Mouse (Mus musculus) limb, embryonic 11.5 days (tissue): ENCODE results near the gene Catsper4. TPM values are rescaled to one million over a fixed set of nuclear protein-coding genes. Genes with fewer than 3 reads are reported as not detected.
A peak's percentile ranks its signal among the peaks of the same experiment; 100 is the strongest.

Experiments used
- ATAC-seq: fragments of 200-750 bp; cut with Nextera tagmentation; 2 replicates; pipeline ENCODE4 v1.8.0; 2017; ENCODE audit warnings: low read depth; ENCODE audit not compliant: insufficient number of reproducible peaks, low FRiP score, low TSS enrichment
- DNase-seq: peaks from one replicate; pipeline ENCODE4 v3.0.0-alpha.2; 2015; ENCODE audit warnings: low spot score
- H3K27ac ChIP-seq: fragments of 300-500 bp; sonication (generic); replicated peaks from 2 replicates; pipeline ENCODE4 v1.5.1; 2014; ENCODE audit warnings: low read depth, mild to moderate bottlenecking, low read length
- H3K27me3 ChIP-seq: fragments of 300-500 bp; sonication (generic); 2 replicates; pipeline ENCODE4 v1.6.1; 2014; ENCODE audit warnings: mild to moderate bottlenecking, low read length, mixed read lengths; ENCODE audit not compliant: control insufficient read depth, insufficient read depth
- H3K36me3 ChIP-seq: fragments of 300-500 bp; sonication (generic); 2 replicates; pipeline ENCODE4 v1.6.1; 2014; ENCODE audit warnings: mild to moderate bottlenecking, low read length, moderate library complexity, mixed read lengths; ENCODE audit not compliant: control insufficient read depth, insufficient read depth
- H3K4me1 ChIP-seq: fragments of 300-500 bp; sonication (generic); 2 replicates; pipeline ENCODE4 v1.6.1; 2014; ENCODE audit warnings: low read length, mixed read lengths; ENCODE audit not compliant: control insufficient read depth, insufficient read depth
- H3K4me2 ChIP-seq: fragments of 300-500 bp; sonication (generic); 2 replicates; pipeline ENCODE4 v1.6.1; 2014; ENCODE audit warnings: low read depth, mild to moderate bottlenecking, moderate library complexity; ENCODE audit not compliant: severe bottlenecking
- H3K4me3 ChIP-seq: fragments of 300-500 bp; sonication (generic); 2 replicates; pipeline ENCODE4 v1.5.1; 2014; ENCODE audit warnings: low read depth, low read length
- H3K9ac ChIP-seq: fragments of 300-500 bp; sonication (generic); 2 replicates; pipeline ENCODE4 v1.6.1; 2014; ENCODE audit warnings: mild to moderate bottlenecking, low read length
- H3K9me3 ChIP-seq: fragments of 300-500 bp; sonication (generic); 2 replicates; pipeline ENCODE4 v1.6.1; 2016; ENCODE audit warnings: low read length; ENCODE audit not compliant: control insufficient read depth
- whole genome bisulfite sequencing: fragments of 180-500 bp; shearing (Covaris S2); extraction: QIAGEN DNeasy Blood & Tissue Kit; methylation state at CpG from one replicate; pipeline ENCODE4 v1.1.7; 2014; 5-methylcytosine and 5-hydroxymethylcytosine counted together
- polyA plus RNA-seq: library from polyadenylated mRNA; unstranded; fragments of >200 nt; fragmentation: Nextera tagmentation; extraction: Ambion mirVana; gene quantifications from 2 replicates; pipeline ENCODE4 v1.2.1, GENCODE M21; 2014

Gene Catsper4
- polyA plus RNA-seq, 1 experiment from 2014 or later = not detected

DNA sequence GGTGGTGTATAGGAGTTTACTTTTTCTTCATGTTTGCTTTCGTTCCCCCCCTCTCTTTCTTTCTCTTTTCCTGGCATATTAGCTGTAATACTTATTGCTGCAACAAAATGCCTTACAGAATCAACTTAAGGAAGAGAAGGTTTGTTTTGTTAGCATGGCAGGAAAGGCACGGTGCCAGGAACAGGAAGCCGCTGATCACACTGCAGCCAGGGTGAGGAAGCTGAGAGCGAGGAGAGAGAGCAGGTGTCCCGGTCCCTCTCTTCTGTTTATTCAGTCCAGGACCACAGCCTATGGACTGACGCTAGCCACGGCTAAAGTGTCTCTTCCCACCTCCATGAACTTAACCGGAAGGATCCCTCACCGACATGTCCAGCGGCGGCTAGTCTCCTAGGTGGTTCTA, 31.2 kb upstream of the Catsper4 start:
- H3K9ac ChIP-seq = no peak overlapping the region
- no peak overlapping the region for H3K4me3 ChIP-seq
- no peak overlapping the region for H3K27ac ChIP-seq
- H3K9me3 ChIP-seq = no peaks in the 10 kb centered on the region
- DNase-seq = no peak
- H3K4me2 ChIP-seq = no peak overlapping the region
- H3K4me1 ChIP-seq = peaks cover 20% of the 10 kb centered on the region
- 84% methylated on average over 11 of the region's 11 CpGs for WGBS
- peaks cover 5% of the 10 kb centered on the region for H3K27me3 ChIP-seq
- no peak for ATAC-seq
- no peaks in the 10 kb centered on the region for H3K36me3 ChIP-seq

DNA sequence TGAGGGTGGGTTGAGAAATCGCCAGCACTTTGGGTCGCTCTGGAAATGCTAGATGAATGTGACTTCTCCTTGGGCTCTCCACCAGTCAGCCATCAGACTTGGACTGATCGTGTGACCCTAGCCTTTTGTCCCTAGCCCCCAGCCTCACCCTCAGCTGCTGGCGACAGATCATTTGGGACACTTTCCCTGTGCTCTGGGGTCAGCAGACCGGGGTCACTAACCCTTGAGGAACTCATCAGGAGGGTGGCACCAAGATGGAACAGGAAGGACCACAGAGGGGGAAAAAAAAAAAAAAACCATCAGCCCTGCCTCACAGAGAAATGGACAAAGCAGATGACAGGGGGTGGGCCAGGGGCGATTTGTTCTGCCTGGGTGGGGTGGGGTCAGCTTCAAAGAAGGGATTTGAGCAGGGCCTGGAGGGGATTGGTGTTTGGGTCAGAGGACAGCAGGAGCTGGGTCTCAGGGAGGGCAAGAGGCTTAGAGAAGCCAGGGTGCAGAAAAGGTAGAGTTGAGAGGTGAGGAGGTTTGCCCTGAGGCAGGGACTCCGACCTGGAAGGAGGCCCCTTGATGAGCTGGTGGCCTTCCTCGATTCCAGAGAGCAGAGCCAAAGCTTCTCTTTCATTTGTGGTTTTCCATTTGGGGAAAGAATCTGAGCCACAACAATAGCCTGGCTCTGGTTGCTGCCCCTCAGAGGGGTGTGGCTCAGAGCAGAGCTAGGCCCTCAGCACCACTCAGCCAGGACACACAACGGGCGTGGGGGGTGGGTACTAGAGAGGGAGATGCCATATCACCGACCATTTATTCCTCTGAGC, 30.2 kb upstream of the Catsper4 start:
- peaks cover 14% of the 10 kb centered on the region for H3K27me3 ChIP-seq
- no peak overlapping the region for H3K27ac ChIP-seq
- ATAC-seq = no peak
- WGBS = 16% methylated on average over 11 of the region's 11 CpGs
- DNase-seq = peak; percentile 22
- no peak overlapping the region for H3K9ac ChIP-seq
- H3K36me3 ChIP-seq = no peaks in the 10 kb centered on the region
- H3K9me3 ChIP-seq = no peaks in the 10 kb centered on the region
- no peak overlapping the region for H3K4me2 ChIP-seq
- peaks cover 24% of the 10 kb centered on the region for H3K4me1 ChIP-seq
- no peak overlapping the region for H3K4me3 ChIP-seq

DNA sequence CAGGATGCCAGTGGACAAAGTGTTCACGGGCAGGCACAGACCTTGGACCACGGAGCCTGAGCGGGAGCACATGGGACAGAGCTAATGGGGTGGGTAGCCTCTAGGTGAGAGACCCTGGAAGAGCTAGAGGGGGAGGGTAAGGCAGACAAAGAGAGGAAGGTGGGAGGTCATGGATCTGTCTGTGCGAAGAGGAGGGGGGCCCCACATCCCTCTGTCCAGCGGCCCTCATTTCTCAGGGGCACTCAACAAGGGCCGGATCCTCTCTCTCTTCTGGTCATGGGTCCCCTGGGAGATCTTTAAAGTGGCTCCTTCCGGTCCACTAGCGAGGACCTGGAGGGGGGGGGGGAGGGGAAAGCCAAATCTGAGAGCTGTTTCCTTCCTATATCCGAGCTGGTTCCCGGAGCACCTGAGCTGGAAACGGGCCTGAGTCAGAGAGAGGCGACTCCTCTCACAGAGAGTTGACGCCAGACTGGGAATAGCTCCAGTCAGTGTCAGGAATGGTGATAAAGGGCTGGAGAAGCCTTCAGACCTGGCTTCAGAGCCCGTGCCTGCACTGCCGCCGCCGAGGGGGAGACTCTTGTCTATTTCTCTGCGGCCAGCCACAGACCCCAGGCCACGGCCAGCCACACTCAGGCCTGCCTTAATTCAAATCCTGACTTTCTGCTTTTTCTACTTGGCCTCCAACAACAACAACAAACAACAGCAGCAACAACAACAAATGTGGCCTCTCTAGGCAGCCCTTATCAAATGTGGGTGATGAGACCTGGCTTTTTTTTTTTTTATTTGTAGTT, 29.4 kb upstream of the Catsper4 start:
- H3K4me2 ChIP-seq = no peak overlapping the region
- no peak overlapping the region for H3K9ac ChIP-seq
- no peak for ATAC-seq
- H3K4me1 ChIP-seq = peaks cover 32% of the 10 kb centered on the region
- no peak overlapping the region for H3K27ac ChIP-seq
- WGBS = 5% methylated on average over 19 of the region's 19 CpGs
- H3K36me3 ChIP-seq = no peaks in the 10 kb centered on the region
- peak; percentile 43 for DNase-seq
- H3K27me3 ChIP-seq = peaks cover 22% of the 10 kb centered on the region
- H3K9me3 ChIP-seq = no peaks in the 10 kb centered on the region
- H3K4me3 ChIP-seq = no peak overlapping the region

DNA sequence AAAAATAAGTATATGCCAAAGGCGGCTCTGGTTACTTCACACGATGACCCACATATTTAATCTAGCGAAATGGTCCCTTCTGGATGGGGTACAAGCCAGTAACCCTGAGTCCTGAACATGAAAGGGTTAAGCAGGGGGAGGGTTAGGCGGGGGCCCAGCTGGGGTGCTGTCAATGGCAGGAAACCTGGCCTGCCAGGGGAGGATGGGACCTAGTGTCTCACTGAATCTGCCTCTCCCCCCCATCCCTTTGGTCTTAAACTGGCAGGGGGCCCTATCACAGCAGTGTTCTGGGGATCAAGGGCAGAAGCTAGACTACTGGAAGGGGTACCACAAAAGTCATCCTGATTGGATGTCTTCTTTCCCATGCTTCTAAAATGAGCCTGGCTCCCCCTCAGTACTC, 28.7 kb upstream of the Catsper4 start:
- Histone ChIP-seq H3K9ac (no peak overlapping the region), H3K4me2 (no peak overlapping the region), H3K36me3 (no peaks in the 10 kb centered on the region), H3K4me1 (peaks cover 35% of the 10 kb centered on the region), H3K9me3 (no peaks in the 10 kb centered on the region), H3K27me3 (peaks cover 28% of the 10 kb centered on the region), H3K27ac (no peak overlapping the region), H3K4me3 (no peak overlapping the region)
- ATAC-seq (no peak), DNase-seq (peak; percentile 27)
- WGBS = 24% methylated on average over 4 of the region's 4 CpGs

DNA sequence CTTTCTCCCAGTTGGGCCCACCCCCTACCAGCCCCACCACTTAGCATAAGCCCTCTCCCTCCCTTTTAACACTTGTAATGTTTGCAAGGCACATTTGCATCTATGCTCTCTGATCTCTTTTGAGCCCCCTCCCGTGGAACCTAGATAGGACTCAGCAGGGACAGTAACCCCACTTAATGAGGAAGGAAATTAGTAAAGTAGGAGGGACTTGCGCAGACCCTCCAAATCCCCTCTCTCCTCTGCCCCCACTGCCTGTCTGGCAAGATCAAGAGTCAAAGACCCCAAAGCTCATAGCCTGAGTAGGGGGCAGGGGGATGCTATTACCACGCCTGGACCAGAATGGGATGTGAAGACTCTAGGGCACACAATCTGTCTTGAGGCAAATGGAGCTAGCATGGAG, 27.7 kb upstream of the Catsper4 start:
- Histone ChIP-seq H3K4me3 (no peak overlapping the region), H3K27ac (no peak overlapping the region)
- DNase-seq = no peak

DNA sequence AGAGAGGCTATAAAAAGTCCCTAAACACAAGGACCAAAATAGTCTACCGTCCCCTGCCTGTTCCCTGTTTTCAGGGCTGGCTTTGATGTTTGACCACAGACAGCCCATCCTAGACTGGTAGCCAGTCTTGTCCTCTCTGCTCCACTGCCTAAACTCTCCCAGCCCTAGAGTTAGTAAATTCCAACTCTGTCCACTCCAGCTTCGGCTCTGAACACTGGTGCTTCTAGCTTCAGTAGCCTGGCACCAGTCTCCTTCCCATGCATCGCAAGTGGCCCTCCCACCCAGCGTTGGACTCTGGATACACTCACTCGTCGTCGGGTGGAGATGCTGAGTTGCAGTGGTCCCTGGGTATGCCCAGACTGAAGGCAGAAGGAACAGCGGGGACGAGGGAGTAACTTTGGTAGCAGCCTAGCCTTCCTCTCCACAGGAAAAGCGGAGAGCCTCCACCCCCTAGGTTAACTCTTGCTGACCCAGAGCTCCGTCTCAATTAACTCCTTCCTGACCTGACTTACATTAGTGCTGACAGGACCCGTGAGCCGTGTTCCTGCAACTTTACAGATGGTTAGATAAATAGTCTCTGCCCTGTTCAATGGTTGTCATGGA, 26.6 kb upstream of the Catsper4 start, which contains the start of gene Grrp1:
Gene Grrp1 (minus strand): TSS at position 385 of the 603 bp plus-strand sequence.
- H3K4me2 ChIP-seq = peak within 1 kb of the TSS; percentile 93
- ATAC-seq (no peak), DNase-seq (peak; percentile 60)
- peaks cover 41% of the 10 kb centered on the region for H3K4me1 ChIP-seq
- peak within 1 kb of the TSS; percentile 50 for H3K4me3 ChIP-seq
- WGBS = 0% methylated on average over 13 of the region's 13 CpGs
- no peaks in the 10 kb centered on the region for H3K9me3 ChIP-seq
- H3K27ac ChIP-seq = no peak within 1 kb of the TSS
- H3K36me3 ChIP-seq = no peaks in the 10 kb centered on the region
- peak within 1 kb of the TSS; percentile 41 for H3K9ac ChIP-seq
- peaks cover 37% of the 10 kb centered on the region for H3K27me3 ChIP-seq

More for the DNA sequence above, 27.7 kb upstream of the Catsper4 start:
- Histone ChIP-seq H3K36me3 (no peaks in the 10 kb centered on the region), H3K4me1 (peaks cover 39% of the 10 kb centered on the region), H3K9ac (no peak overlapping the region), H3K4me2 (no peak overlapping the region), H3K27me3 (peaks cover 37% of the 10 kb centered on the region), H3K9me3 (no peaks in the 10 kb centered on the region)
- 29% methylated on average over 3 of the region's 3 CpGs for WGBS
- ATAC-seq = no peak

DNA sequence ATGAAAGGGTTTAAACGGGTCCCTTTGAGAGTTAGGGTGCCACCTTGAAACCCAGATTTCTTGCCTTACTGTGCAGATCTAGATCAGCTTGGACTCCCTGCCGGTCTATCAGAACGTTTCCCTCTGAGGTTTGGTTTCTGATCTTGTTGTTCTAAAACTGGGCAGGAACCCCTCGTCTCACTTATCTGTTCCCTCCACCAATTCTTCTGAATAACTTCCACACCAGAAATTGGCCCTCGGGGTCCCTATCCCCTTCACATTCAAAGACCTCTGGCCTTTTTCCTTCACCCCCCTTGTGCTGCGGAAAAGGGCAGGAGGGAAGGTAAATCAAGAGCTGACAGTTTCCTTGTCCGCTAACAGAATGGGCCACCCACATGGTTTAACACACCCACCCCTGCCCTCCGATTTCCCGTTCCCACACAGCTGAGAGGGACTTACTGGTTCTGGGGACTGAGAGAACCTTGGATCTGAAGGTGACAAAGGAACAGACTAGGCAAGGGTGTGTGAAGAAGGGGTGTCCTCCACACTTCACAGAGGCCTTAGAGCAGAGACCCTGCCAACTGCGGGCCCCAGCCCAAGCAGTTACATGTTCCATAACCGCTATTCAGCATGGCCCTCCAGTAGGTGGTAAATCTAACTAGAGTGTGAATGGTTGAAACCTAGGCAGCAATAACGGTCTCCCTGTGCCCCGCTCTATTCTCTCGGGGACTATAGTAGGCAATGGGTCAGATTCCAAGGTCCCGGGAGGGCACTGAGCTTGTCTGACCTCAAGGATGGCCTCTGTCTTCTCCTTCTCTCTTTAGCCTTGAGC, 25.9 kb upstream of the Catsper4 start:
- ATAC-seq (no peak), DNase-seq (peak; percentile 41)
- no peaks in the 10 kb centered on the region for H3K36me3 ChIP-seq
- no peaks in the 10 kb centered on the region for H3K9me3 ChIP-seq
- 4% methylated on average over 15 of the region's 15 CpGs for WGBS
- H3K4me3 ChIP-seq = peak overlapping the region; percentile 50
- no peak overlapping the region for H3K27ac ChIP-seq
- H3K4me2 ChIP-seq = peak overlapping the region; percentile 93
- peaks cover 41% of the 10 kb centered on the region for H3K4me1 ChIP-seq
- H3K27me3 ChIP-seq = peaks cover 41% of the 10 kb centered on the region
- peak overlapping the region; percentile 41 for H3K9ac ChIP-seq
